Mouse (Mus musculus) NIH3T3 (cell line): ENCODE measurements at regions not wholly inside any gene's neighbourhood (a gene's known extent, or its start where the extent isn't known, plus 50 kb on each side); places are given as distances from the start of the nearest gene placed in this dataset.

ENCODE experiments used
- DNase-seq: peaks from one replicate; pipeline ENCODE4 v3.0.0-alpha.2; 2012; ENCODE audit warnings: low read depth

DNA sequence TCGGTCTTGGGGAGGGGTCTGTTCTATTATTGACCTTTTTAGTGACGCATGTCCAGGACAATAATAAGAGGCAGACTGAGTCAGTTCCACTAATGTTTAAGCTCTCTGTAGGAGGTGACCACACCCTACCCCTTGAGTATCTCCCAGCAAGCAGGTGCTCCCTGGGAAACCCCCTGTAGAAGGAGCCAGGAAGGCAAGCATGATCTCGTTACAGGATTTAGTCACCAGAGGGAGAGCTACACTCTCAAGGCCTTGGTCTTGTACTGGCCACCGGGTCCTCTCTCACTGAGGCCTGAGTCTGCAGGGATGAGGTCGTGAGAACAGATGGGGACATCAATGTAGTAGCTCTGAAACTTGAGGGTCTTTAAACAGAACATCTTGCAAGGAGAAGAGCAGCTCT, 55.3 kb upstream of the Ccnd2 start:
- no peak for DNase-seq

GRCm38 (mm10) chr6:127213355-127213754, 61.4 kb upstream of the Ccnd2 start:
- no peak for DNase-seq

DNA sequence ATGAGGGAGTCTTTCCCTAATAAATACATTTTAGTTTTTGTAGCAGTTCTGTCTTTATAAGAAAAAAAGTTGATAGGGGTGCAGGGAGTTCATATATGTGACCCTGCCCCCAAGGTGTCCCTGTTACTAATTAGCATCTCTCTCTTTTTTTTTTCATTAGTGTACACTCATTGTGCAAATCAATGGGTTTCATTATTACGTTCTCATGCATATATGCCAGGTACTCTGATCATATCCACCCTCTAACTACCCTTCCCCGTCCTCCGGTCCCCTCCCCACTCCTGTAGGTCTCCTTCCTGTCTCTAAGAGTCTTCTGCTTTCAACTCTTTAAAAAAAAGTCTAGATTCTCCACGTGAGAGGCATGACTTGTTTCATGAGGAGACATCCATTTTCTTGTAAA, 63.9 kb upstream of the Ccnd2 start:
- no peak for DNase-seq

GRCm38 (mm10) chr6:127218634-127219445, 66.8 kb upstream of the Ccnd2 start:
- DNase-seq: no peak

DNA sequence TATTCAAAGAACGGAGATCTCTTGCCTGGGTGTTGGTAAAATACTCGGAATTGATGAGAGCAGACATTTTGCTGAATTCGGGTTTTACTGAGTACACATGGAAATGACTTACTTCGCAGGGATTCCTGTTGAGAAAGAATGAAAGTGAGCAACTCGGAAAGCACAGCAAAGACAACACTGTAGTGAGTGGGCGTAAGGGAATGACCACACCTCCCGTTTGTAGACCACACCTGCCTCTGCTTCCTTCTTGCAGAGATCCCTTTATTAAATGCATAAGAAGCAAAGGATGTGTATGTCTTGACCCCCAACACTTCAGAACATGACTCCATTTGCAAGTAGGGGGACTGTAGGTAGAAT, 67.4 kb upstream of the Ccnd2 start:
- no peak for DNase-seq

- no peak for DNase-seq
Measured at GRCm38 (mm10) chr6:127226242-127226983, 74.4 kb upstream of the Ccnd2 start.

DNA sequence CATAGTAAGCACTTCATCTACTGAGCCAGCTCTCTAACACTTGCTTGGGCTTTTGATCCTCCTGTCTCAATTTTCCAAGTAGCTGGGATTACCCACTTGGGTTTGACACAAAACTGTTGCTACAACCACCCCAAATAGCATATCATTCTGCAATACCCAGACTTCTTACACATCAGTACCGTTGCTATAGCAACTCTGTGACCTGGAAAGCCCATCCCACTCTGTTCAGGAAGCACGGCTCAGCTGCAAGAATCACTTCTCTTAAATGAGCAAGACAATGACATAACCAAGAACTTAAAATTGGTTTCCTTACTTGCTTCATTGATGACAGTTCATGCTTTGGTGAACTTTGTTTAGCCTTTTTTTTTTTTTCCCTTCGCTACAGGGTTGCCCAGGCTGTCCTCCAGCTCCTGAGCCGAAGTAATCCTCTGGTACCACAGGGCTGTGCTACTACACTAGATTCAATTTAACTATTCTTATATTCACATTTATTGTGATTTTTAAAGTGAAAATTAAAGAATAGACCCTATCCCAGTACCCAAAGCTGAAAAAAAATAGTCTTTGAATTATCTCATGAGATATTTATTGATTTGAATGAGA, 84.6 kb upstream of the Ccnd2 start:
- DNase-seq: no peak

DNA sequence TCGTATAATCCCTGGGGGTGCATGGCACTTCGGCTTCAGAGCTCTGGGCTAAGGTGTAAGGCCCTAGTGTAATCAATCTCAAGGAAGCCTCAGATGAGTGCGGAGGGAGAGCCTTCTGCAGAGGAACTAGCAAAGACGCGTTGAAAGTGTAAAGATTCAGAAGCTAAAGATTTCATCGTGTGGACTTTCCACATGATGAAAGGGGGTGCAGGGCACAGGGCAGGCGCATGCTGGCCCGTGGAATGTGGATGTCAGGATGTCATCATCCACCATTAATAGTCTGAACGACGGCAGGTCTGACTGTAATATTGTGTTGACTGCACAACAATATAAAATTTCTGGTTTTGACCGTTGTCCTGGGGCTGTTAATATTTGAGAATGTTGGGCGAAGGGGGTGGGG, 85.2 kb upstream of the Ccnd2 start:
- DNase-seq: no peak

GRCm38 (mm10) chr6:127239529-127240471, 87.8 kb upstream of the Ccnd2 start:
- DNase-seq: no peak

GRCm38 (mm10) chr6:127240472-127241375, 88.7 kb upstream of the Ccnd2 start:
- DNase-seq: no peak

- DNase-seq: no peak
Measured at GRCm38 (mm10) chr6:127241693-127242425, 89.9 kb upstream of the Ccnd2 start.

DNA sequence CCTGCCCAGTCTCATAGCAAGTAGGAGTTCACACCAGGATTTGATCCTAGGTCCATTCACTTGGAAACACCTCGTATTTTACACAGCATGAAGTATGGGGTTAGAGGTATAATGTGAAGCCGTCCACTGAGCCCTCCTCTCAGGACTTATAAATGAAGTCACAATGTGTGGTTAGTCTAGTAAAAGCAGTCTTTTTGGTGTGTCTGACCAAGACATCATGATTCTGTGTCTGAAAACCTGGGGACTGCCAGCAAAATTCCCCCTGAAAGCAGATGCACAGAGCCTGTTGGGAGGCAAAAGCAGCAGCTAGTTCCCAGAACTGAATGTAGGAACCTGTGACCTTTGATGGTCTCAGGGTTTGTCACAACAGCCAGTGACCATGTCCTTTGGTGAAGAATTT, 91.0 kb upstream of the Ccnd2 start:
- no peak for DNase-seq

DNA sequence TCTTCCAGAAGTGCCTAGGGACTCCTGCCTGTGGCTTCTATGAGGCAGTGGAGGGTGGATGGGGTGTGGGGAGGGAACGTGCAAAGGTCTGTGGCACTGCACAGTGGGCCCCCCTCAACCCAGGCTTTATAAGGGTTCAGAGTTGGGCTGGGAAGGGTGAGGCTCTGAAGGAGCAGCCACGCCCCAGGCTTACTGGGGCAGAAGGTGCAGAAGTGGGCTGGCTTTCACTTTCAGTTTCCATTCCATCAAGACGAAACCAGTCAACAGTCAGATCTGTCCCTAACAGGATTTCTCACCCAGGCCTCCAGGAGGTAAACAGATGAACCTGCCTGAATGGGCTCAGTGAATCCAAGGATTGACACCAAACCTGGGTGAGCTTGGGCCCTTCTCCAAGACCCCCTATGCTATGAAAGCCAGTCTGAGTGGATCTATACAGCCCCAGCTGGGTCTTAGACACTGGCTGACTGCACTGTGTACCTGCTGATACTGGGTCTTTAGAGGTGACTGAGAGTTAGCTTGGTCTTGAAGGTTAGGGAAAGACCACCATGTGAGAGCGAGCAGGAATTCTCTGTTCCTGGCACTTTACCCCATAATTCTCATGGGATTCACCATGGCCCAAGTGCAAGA, 93.9 kb upstream of the Ccnd2 start:
- peak; percentile 49 for DNase-seq

DNA sequence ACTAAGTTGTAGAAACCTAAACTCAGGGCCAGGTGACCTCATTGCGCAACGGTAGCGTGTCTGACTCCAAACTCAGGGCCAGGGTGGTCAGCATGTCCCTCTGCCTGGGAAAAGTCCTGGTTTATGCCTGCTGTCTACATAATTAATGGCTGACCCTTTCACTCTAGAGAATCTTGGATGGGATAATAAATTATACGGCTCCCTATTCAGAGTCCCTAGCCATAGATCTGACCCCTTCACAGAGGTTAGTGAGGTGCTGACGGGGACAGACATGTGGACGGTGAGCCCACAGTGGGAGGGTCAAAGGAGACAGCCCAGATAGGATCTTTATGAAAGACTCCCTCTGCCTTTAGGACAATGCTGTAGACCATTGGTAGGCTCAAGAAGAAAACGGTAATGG, 94.7 kb upstream of the Ccnd2 start:
- DNase-seq: no peak

DNA sequence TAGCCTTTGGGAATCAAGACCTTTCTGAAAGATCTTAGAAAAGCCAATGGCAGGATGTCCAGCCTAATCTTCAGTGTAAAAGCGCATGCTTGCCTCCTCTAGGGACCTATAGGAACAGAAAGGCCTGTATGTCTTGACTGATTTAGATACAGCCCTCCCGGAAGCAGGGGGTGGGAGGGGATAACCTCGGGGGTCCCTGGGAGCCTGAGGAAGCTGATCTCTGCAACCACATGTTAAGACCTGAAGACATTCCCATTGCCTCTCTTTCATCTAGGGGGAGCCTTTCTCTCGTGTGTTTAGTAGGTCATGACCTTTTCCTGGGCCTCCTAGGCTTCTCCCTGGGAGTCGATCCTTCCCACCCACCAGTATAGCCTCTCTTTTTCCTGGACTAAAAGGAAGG, 95.3 kb upstream of the Ccnd2 start:
- DNase-seq: no peak

DNA sequence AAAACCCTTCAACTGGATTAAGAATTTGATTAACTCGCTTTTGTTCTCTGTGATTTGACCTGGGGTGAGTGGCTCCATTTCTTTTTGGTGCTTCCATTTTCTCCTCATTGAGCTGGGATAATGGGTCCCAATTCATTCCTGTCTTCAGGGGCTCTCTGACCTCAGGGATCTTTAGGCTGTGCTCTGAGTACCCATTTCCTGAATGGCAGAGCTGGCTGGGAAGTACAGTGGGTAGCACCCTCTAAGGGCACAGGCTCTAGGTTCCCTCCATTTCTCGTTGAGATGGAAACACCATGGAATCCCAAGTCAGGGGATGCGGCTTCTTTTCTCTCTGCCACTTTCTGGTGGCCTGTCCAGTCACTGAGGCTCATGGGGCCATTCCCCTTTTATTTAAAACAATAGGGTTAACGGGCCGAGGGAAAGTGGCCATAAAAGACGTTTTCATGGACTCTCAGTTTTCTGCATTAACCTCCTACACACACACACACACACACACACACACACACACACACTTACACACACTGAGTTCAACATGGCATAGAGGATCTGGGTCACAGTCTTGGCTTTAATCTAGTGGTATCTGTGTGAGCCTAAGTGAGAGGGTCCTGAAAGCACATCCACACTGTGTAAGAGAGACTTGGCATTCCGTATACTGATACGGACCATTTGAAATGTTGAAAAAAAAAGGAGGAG, 98.3 kb upstream of the Ccnd2 start:
- no peak for DNase-seq

- no peak for DNase-seq
Measured at GRCm38 (mm10) chr6:127250874-127251670, 99.1 kb upstream of the Ccnd2 start.

- no peak for DNase-seq
Measured at GRCm38 (mm10) chr6:127251671-127251985, 99.6 kb upstream of the Ccnd2 start.
